Mouse (Mus musculus) urinary bladder, postnatal 25 days (tissue): ENCODE data around the gene Tmem178b.

Experiments
- DNase-seq: peaks from one replicate; pipeline ENCODE4 v3.0.0; 2022; ENCODE audit warnings: low spot score

The Tmem178b gene

DNA sequence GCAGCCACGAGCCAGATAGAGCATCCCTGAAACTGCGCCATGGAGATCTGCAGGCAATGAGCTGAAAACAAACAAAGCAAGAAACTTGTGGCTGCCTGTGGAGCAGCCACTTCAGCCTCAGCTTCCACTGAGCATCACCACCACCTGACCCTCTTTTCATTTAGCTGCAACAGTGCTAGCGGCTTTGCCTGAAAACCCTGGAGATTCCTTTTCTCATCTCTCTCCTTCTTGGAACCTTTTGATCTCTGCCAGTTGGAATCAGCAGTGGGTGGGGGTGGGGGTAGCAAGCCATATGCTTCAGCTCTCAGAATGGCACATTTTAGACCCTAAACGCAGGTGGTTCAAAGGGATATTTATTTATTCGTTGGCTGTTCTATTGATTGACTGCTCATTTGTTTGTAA lies 218.2 kb downstream of the Tmem178b start:
- no peak for DNase-seq

DNA sequence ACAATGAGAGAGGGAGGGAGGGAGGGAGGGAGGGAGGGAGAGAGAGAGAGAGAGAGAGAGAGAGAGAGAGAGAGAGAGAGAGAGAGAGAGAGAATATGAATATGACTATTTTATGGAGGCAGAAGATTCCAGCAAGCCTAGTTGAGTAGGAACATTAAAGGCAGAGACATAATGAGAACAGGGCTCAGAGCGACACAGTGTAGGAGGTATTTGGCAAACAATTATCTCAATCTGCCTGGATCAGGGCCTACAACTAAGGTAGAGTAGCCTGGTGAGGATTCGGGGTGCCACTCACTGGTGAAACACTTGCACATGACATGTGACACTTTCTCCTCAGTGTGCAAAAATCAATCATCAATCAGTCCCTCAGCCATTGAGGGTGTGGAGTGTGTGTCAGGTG lies 225.4 kb downstream of the Tmem178b start:
- DNase-seq = no peak

DNA sequence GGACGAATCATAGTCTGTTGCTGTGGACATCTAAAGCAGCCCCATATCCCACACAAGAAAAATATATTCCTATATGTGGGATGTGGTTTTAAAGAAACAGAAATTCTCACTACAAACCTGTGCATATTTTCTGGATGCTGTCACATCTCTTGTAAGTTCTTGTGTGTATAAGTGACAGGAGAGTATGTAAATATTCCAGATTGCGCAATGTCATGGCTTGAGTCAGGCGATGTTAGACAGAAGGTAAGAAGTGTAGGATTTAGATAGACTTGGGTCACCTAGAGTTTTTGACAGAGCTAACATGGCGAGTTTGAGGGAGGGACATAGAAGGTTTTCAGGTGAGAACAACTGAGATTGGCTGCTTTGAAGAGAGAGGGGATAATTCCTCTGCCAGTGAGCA lies 228.7 kb downstream of the Tmem178b start:
- DNase-seq = no peak

DNA sequence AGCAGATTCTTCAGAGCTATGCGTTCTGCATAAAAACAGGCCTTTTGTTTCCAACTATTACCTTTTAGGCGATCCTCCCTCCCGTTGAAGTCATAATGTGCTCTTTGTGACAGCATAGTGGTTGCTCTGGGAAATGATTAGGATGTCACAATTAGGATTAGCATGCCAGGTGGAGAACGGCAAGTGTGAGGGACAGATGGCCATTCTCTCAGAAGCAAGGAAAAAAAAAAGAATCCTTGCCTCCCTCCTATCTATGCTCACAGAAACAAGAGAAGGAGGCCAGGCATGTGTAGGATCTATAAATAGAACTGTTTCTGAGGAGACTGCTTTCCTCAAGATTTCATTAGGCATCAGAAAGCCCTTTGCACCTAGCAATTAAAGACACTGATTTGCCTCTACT lies 229.8 kb downstream of the Tmem178b start:
- DNase-seq = no peak

DNA sequence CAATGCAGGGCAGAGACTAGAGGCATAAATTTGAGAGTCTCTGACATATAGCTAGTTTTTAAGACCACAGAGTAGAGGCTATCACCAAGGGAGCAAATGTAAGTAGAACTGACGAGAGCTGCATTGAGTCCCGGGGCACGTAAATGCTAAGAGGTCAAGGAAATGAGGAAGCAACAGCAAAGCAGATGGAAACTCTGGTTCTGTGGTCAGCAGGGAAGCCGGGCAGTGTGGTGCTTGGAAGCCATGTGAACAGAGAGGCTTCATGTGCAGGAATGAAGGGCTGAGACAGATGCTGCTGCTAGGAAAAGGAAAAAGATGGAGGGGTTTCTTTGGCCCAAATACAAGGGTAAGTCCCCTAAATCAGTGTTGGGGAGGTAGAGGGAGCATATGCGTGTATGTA lies 237.0 kb downstream of the Tmem178b start:
- DNase-seq = no peak

DNA sequence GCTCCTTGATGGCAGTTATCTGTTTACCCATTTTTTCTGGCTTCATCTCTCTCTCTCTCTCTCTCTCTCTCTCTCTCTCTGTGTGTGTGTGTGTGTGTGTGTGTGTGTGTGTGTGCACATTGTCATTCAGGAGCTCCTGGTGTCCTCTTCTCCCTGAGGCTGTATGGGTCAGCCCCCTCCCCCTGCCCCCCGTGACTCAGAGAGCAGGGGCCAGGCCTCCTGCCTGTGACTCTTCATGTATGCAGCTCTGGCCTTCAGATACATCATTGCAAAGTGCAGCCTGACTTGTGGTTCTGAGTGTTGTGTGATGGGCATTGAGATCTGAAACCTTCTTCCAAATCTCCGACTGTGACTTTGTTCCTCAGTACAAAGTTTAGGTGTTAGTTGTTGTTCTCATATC lies 237.7 kb downstream of the Tmem178b start:
- no peak for DNase-seq

DNA sequence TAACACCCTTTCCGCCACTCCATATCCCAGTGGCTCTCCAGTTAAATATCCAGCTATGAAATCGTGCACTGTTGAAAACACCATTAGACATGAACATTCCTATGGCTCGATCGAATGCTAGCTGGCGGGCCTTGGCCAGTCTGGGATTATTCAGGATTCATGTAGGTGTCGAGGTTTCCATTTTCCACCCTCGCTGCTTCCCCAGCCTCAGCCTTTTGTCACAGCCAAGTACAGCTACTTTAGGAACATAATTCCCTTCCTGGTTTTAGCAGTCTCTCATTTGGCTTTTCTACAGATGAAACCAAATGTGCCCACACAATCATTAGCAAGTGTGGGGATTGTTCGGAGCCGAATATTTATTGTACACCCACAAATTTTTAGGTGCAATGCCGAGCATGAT lies 239.4 kb downstream of the Tmem178b start:
- no peak for DNase-seq

DNA sequence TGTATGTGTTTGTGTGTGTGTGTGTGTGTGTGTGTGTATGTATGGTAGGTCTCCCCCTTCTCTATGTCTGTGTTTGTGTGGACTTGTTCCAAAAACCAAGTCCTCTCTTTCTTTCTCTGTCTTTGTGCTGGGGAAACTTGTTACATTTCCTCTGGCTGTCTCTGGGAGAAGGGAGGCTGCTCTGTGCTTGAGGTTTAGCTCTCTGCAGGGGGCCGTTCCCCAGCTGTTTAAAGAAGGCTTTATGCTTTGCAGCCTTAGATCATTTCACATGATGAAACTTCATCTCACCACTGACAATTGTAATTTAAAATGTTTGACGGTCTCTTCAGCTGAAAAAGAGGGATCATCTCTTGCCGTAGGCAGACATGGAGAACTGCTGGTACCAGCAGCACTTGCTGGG lies 243.2 kb downstream of the Tmem178b start:
- no peak for DNase-seq

DNA sequence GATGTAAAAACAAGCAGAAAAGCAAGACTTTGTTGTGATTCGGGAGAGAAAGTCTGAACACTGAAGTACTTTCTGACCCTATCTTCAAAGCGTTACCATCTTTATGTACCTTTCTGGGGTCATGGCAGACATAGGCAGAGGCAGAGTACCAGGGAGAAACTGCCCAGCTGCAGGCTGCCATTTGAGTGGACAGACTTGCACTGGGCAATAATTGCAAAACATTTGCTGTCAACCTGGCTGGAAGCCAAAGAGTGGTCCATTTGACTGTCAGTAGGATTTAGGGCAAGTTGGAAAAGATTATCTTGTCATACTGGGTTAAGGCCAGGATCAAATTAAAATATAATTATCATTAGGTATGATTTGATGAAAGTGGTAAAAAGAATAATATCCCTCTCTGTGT lies 247.1 kb downstream of the Tmem178b start:
- no peak for DNase-seq

DNA sequence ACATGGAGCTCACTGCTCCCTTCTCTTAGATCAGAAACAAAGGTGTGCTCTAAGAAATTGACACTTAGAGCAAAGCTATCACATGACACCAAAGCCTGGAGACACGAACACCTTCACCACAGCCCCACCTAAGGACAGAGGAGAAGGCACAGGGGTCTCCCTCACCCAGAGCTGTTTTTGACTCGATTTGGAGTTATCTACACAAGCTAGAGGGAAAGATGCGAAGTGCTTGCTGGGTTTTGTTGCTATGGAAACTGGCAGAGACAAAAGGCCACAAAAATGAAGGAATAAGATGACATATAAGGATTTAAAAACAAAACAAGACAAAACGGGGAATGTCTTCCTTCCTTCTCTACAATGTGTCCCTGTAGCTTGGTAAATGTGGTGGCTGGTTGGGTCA lies 248.4 kb downstream of the Tmem178b start:
- DNase-seq = no peak

DNA sequence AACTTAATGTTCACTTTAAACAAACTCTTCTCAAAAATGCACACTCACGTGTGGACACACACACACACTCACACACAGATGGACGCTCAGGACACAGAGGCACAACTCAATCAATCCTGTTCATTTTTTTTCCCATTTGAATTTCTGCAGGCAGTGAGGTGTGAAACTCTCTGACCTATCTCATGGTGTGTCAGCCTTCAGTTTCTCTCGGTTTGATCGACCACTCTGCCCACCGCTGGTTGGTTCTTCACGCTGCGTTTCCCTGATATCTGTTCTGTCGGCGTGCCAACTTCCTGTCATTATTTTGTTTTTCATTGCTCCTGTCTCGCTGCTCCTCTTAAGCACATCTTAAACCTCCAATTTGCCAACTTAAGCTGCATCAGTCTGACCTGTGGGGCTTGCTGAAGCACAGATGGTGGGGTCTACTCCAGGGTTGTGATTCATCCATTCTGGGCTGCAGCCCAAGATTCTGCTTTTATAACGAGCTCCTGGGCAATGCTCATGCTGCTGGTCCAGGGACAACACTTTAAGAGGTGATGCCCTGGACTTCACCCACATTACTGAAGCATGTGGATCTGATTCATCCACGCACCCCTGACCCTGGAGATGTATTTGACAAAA lies 250.1 kb downstream of the Tmem178b start:
- DNase-seq = no peak

DNA sequence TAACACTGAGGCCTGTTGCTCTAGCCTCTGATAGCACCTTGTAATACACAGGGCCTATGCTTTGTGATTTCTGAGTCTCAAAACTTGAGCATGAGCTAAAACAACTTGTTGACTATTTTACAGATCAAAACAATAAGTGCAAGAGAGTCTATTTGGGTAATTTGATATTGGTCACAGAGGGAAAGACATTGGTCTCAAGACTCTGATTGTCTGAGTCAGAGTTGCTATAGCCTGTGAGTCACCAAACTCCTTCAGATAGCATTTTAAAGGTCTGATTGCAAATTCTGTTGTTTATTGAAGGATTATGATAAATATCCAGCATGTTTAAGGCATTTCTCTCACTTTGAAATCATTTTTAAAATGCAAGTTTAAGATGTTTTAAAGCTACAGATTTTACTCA lies 250.9 kb downstream of the Tmem178b start:
- no peak for DNase-seq

DNA sequence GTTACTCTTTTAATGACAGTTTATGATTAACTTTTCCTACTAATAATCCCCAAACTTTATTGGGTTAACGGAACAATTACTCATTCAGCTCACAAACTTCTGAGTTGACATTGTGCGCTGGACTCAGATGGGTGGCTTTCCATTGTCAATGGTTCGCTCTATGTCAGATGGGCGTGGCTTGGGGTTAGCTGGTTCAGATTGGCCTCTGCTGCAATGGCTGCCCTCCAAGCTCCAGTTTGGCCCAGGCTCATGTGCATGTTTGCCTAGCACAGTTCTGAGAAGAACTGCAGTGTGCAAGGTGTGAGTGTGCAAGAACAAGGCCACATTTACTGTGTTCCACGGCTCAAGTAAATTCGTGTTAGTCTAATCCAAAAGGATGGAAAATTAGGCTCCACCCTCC lies 255.6 kb downstream of the Tmem178b start:
- DNase-seq = no peak

DNA sequence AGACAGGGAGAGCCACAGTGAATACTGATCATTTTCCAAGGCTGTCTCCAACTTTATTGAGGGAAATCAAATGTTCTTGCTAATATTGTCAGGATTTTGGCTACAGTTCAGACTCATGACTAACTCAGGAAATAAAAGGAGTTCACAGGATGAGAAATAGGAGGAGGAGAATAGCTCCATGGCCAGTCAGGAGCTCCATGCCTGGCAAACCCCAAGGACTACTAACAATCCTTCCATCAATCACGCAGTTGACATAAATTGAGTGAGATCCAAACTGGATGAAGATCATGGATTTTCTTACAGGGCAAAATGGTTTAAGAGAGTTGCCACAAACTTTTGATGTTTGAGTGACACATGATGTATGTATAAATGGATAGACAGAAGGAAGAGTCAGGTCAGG lies 258.9 kb downstream of the Tmem178b start:
- no peak for DNase-seq

DNA sequence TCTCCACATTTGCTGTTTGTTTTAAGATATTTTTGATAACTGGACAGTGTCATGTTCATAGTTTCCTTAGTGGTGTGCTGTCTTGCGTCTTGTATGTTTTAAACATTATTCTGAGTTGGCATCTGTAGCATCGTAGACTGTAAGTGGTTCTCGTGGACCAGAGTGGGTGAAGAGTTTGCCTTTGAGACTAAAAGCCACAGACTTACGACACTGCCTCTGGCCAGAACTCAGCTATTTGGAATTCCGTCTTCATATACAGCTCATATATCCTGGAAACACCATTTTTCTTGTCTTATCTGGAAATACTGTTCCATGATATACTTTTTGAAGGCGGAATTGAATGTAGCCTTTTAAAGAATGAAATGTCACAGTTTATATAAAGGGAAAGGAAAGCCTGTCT lies 260.4 kb downstream of the Tmem178b start:
- no peak for DNase-seq

DNA sequence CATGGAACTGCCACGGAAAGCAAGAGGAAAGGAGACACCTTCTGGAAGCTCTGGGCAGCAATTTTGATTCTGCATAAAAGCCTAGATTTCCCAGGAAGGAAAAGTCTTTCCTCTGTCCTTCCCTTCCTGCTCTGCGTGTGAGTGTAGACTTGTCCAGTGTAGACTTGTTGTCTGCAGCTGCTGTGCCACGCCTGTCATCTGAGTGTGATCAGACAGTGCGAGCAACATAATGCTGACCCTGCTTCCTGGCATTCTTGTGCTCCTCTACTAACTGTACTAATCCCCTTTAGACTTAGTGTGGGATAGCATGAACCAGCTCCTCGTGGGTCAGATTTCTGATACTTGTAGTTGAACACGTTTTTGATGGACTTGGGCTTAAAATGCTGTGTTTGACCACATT lies 262.6 kb downstream of the Tmem178b start:
- DNase-seq = no peak

DNA sequence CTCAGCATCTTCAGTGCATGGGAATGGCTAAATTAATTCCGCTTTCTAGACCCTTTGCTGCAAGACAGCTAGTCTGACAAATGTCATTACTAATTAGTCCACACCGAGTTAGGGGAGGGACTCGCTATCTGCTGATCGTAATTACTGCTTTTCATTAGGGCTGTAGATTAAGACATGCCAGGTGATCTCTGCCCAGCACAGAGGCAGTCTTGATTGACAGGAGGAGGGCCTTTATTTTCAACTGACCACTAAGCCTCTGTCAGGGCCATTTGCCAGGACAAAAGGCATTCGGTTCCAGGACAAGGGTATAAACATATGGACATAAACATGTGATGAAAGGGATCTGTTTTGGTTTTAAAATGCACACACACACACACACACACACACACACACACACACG lies 264.3 kb downstream of the Tmem178b start:
- no peak for DNase-seq

DNA sequence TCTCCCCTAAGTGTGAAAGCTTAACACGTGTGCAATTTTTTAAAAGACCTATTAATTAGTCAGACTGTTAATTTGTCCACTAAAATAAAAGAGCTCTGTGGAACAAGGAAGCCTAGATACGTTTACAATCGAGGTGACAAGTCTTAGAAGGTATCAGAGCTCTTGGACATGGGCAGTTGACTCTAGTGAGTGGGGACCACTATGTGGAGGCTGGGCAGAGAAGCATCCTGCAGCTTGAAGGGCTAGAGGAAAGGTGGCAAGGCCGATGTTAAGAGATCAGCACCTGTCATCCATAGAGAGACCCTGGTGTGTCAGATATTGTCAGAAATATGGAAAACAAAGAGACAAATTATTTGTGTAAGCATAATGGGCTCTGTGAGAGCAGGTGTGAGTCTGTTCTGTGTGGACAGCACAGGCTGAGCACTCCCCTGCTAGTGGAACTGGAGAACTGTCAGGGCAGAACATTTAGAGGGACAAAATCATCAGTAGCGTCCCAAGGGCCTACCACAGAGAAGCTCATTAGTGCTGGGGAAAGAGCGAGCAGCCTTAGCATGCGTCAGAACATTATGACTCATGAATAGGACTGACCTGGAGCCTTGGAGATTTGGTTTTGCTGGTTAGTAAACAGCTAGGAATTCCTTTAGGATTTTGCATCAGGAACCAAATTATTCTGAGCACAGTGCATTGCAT lies 264.9 kb downstream of the Tmem178b start:
- DNase-seq = no peak

DNA sequence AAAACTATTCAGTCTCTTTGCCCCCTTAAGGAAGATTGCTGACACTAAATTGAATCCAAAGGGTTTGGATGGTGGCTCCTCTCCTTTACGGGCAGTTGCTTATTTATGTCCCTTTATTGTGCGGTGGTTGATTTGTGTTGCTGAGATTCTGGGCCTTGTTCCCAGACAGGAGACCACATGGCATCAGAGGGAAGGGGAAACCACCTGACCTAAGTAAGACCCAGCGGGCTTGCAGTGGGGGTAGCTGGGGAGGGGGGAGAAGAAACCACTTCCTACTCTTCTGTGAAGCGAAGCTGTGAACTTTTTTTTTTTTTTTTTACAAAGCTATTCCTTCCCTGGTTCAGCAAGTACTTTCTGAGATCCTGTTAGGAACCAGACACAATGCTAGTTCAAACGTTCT lies 269.5 kb downstream of the Tmem178b start:
- no peak for DNase-seq

DNA sequence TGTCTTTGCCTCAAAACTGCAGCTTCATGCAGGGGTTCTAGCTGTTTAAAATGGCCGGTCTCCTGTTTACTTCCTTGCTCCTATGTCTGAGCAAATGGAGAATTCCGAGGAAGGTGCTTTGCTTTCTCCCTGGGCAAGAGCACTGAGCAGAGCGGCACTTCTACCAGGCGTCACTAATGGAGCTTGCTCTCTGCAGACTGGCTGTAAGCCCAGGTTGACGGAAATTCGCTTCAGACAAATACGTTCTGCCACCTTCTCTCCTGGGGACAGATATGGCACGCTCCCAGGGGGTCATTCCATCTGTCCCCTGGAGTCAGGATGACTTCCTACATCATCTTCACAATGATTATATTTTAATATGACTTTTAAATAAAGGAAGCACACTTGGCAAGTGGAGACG lies 271.3 kb downstream of the Tmem178b start:
- no peak for DNase-seq

DNA sequence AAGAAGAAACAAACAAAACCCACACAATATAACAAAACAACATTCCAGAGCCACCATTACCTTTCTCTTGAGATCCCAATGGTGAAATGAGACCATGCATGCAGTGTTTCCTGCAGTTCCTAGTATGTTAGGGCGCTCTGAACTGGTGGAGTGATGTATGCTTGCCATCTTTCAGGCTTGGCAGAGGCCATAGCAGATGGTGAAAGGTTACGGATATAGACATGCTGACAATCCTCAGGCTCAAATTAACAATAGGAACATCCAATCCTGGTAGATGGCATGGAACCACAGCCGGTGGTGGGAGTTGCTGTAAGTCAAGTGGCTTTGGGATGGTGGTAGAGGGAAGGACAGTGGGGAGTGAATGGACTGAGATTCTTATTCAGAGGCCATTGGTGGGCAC lies 272.5 kb downstream of the Tmem178b start:
- DNase-seq = no peak

DNA sequence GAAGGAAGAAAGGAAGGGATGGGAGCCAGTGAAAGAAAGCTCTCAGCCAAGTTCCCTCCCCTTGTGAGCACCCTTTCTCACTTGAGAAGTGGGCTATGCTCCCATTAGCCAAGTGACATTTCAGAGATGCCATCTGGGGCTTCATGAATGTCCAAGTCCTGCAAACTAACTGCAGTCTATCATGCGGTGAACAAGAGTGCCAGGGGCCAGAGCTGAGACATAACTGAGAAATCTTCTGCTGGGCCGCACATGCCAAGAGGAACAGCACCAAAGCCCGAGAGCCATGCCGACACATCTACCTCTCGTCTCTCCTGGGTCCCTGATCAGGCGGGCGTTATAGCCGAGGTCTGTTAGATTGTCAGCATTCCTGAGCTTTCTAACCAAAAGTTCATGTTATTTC lies 279.2 kb downstream of the Tmem178b start:
- DNase-seq = no peak

DNA sequence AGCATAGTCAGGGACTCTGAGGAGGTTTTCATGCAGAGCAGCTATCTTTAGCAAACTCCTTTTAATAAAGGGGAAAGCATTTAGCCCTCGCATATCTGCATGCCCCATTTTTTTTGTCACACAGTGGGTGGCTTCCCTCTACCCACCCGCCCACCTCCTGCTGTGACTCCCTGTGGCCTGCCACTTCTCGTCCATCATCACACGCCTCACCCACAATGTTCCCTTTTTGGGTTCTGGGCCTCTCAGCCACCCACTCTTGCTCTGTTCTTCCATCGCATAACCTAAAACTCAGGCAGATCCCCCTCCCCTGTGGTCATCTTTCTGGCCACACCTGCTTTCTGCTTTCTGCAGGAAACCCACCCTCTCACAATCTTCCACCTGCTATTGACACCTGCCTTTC lies 288.3 kb downstream of the Tmem178b start:
- no peak for DNase-seq

DNA sequence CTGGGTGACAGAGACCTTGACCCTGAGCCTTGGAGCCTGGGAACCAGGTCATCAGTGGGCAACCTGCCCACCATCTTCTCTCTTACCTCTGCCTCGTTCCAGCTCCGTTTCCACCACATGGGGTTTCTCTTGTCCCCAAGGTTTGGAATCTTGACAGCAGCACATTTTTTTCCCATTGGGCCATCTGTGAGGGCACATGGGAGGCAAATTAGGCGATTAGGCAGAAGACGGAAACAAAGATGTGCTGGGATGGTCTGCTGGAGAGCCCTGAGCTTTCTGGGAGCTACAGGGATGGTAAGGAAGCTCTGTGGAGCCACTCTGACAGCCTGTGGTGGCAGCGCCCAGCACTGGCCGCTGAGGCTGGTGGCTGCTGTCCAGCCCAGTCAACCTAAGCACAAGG lies 300.5 kb downstream of the Tmem178b start:
- DNase-seq = no peak
